10 mouse cellular contexts compared by ENCODE assay signal in genomic region chr7:28386007-28386406, GRCm38 (mm10). TPM values are rescaled to one million over a fixed set of nuclear protein-coding genes. Genes with fewer than 3 reads are reported as not detected.
DNase-seq lines count a peak whose midpoint lies in the region; ATAC-seq and TF ChIP-seq lines count a peak whose summit lies in the region.
"Had no signal": no experiment of that assay in that cellular context is flagged by ENCODE, and none has a peak within 500 bp of the region (broad histone marks: within the 10 kb centered on the region; RNA-seq: fewer than 3 reads in every experiment).

No protein-coding gene starts in this region.

- H3K27ac ChIP-seq in CH12.LX (ENCODE audit: insufficient read depth, low read depth) = peak overlapping the region; percentile 49
- no peak overlapping the region for H3K27ac ChIP-seq in heart, embryonic 13.5 days (replicated peaks)
- H3K27ac ChIP-seq in lung, postnatal 0 days (ENCODE audit: low read length) = peak overlapping the region; percentile 71
- H3K27ac ChIP-seq: midbrain, embryonic 12.5 days had no signal

- H3K4me3 ChIP-seq in CH12.LX (replicated peaks in 1 of 3; ENCODE audit: low read depth in 2 of 3, low read length in 2 of 3, poor library complexity in 1 of 3) = no peak overlapping the region
- no peak overlapping the region for H3K4me3 ChIP-seq in heart, embryonic 13.5 days
- H3K4me3 ChIP-seq in lung, postnatal 0 days (ENCODE audit: low read depth, low read length) = no peak overlapping the region
- H3K4me3 ChIP-seq: erythroblast, embryonic 14.5 days; midbrain, embryonic 12.5 days had no signal

- ATAC-seq in heart, embryonic 13.5 days (ENCODE audit: extremely low read depth, insufficient number of reproducible peaks, low FRiP score, low TSS enrichment) = no peak
- ATAC-seq in lung, postnatal 0 days = peak; percentile 26

- H3K4me1 ChIP-seq in CH12.LX (ENCODE audit: control insufficient read depth in 1 of 2, insufficient read depth in 2 of 2) = peaks cover 35 to 55% of the 10 kb centered on the region in 2 experiments
- H3K4me1 ChIP-seq in heart, embryonic 13.5 days = peaks cover 33% of the 10 kb centered on the region
- H3K4me1 ChIP-seq in lung, postnatal 0 days (ENCODE audit: insufficient read depth, low read depth, low read length) = peaks cover 12% of the 10 kb centered on the region

- H3K9ac ChIP-seq in CH12.LX (ENCODE audit: insufficient read depth, low read depth) = no peak overlapping the region; the same call in 1 of the 2 replicates
- H3K9ac ChIP-seq in heart, embryonic 13.5 days = peak overlapping the region; percentile 24; the same call in 1 of the 2 replicates
- H3K9ac ChIP-seq in lung, postnatal 0 days (replicated peaks; ENCODE audit: low read depth) = no peak overlapping the region
- H3K9ac ChIP-seq: midbrain, embryonic 12.5 days had no signal

- peak; percentile 99 for DNase-seq in heart, adult 11 months
- no peak for DNase-seq in heart, postnatal 4 days
- no peak for DNase-seq in CH12.LX (ENCODE audit: extremely low read depth)
- peak; percentile 84 for DNase-seq in lung, postnatal 0 days (ENCODE audit: low spot score)
- DNase-seq in cerebellum, adult 18-20 months = no peak
- no peak for DNase-seq in adipocyte (ENCODE audit: low spot score)
- no peak for DNase-seq in adrenal gland, adult 18-20 months (ENCODE audit: low spot score in 2 of 2)

- no peak for TF ChIP-seq CTCF in CH12.LX (conservative IDR thresholded peaks at IDR 0.05 in 1 of 2, IDR thresholded peaks at IDR 0.05 in 1 of 2; ENCODE audit: low read depth in 2 of 2, low read length in 2 of 2)
- TF ChIP-seq CTCF in lung, postnatal 0 days (IDR thresholded peaks at IDR 0.05) = no peak

- H3K79me2 ChIP-seq in CH12.LX (replicated peaks; ENCODE audit: control insufficient read depth, extremely low read depth, insufficient read depth, poor library complexity, severe bottlenecking) = peaks cover under 1% of the 10 kb centered on the region; the same call in 1 of the 2 replicates

- no peaks in the 10 kb centered on the region for H3K27me3 ChIP-seq in CH12.LX (replicated peaks)
- H3K27me3 ChIP-seq in heart, embryonic 13.5 days (replicated peaks) = no peaks in the 10 kb centered on the region
- H3K27me3 ChIP-seq in lung, postnatal 0 days (replicated peaks; ENCODE audit: insufficient read depth, low read length) = no peaks in the 10 kb centered on the region

- in situ Hi-C loops in CH12.LX (cut with MboI; ENCODE audit: low pct_ligation_motif_present, low pct_unique_long_range_greater_than_20kb, low sequenced_read_pairs) = no loop called here

- H3K36me3 ChIP-seq in CH12.LX (replicated peaks in 1 of 2; ENCODE audit: control insufficient read depth in 1 of 2, insufficient read depth in 1 of 2, low read length in 1 of 2) = peaks cover 29 to 49% of the 10 kb centered on the region in 2 experiments
- H3K36me3 ChIP-seq in heart, embryonic 13.5 days = peaks cover 54% of the 10 kb centered on the region
- peaks cover 13% of the 10 kb centered on the region for H3K36me3 ChIP-seq in lung, postnatal 0 days (ENCODE audit: insufficient read depth, low read length)

- TF ChIP-seq EP300 in CH12.LX (IDR thresholded peaks at IDR 0.05; ENCODE audit: low read length) = no peak
- TF ChIP-seq EP300 in lung, postnatal 0 days (IDR thresholded peaks at IDR 0.05) = peak; percentile 82

- no peak overlapping the region for H3K4me2 ChIP-seq in CH12.LX (ENCODE audit: insufficient read depth, low read depth, poor library complexity, severe bottlenecking)
- no peak overlapping the region for H3K4me2 ChIP-seq in heart, embryonic 13.5 days
- H3K4me2 ChIP-seq in lung, postnatal 0 days (replicated peaks; ENCODE audit: low read depth, low read length) = no peak overlapping the region
- H3K4me2 ChIP-seq: midbrain, embryonic 12.5 days had no signal

- TF ChIP-seq POLR2A in CH12.LX (IDR thresholded peaks at IDR 0.05; ENCODE audit: low read depth, low read length) = no peak

- TF ChIP-seq RAD21 in CH12.LX (IDR thresholded peaks at IDR 0.05; ENCODE audit: low read depth, low read length) = no peak

- dilution Hi-C loops in CH12.LX (cut with MboI; ENCODE audit: extremely low pct_ligation_motif_present, extremely low pct_unique_long_range_greater_than_20kb, low sequenced_read_pairs) = no loop called here

- no peaks in the 10 kb centered on the region for H3K9me3 ChIP-seq in CH12.LX (replicated peaks; ENCODE audit: low read length)
- no peaks in the 10 kb centered on the region for H3K9me3 ChIP-seq in heart, embryonic 13.5 days
- no peaks in the 10 kb centered on the region for H3K9me3 ChIP-seq in lung, postnatal 0 days (ENCODE audit: low read length)
- H3K9me3 ChIP-seq: midbrain, embryonic 12.5 days had no signal

- 72% methylated on average over 7 of the region's 7 CpGs for WGBS in heart, embryonic 13.5 days
- WGBS in lung, postnatal 0 days = 65% methylated on average over 7 of the region's 7 CpGs

TF ChIP-seq in CH12.LX, 34 proteins besides CTCF, POLR2A, EP300 and RAD21 (continues in another document):
- TF ChIP-seq JUN (IDR thresholded peaks at IDR 0.05; ENCODE audit: insufficient read depth, low read depth, low read length) (no peak), NELFE (IDR thresholded peaks at IDR 0.05; ENCODE audit: low read depth, low read length) (no peak), CHD2 (IDR thresholded peaks at IDR 0.05; ENCODE audit: low read length) (peak; percentile 5; the same call in 1 of the 2 replicates), RCOR1 (conservative IDR thresholded peaks at IDR 0.05; ENCODE audit: low read depth, low read length) (no peak), MAZ (IDR thresholded peaks at IDR 0.05; ENCODE audit: low read depth, low read length) (0 out of 2 replicates have a peak, but pooled peaks have one; percentile 3), MEF2A (IDR thresholded peaks at IDR 0.05; ENCODE audit: borderline replicate concordance, low read depth, low read length) (peak; percentile 73), USF1 (IDR thresholded peaks at IDR 0.05; ENCODE audit: low read depth, low read length) (no peak), TCF12 (IDR thresholded peaks at IDR 0.05; ENCODE audit: low read depth, low read length) (no peak), IRF4 (IDR thresholded peaks at IDR 0.05; ENCODE audit: low read depth, low read length) (0 out of 2 replicates have a peak, but pooled peaks have one; percentile 29), MYC (IDR thresholded peaks at IDR 0.05; ENCODE audit: low read depth, low read length) (no peak), PAX5 (IDR thresholded peaks at IDR 0.05; ENCODE audit: low read length) (no peak), ETS1 (conservative IDR thresholded peaks at IDR 0.05; ENCODE audit: low read depth, low read length) (peak; percentile 54), ZNF384 (IDR thresholded peaks at IDR 0.05; ENCODE audit: low read depth, low read length) (no peak), MXI1 (IDR thresholded peaks at IDR 0.05; ENCODE audit: low read depth, low read length) (no peak), BHLHE40 (IDR thresholded peaks at IDR 0.05; ENCODE audit: low read depth, low read length) (0 out of 2 replicates have a peak, but pooled peaks have one; percentile 6), HCFC1 (IDR thresholded peaks at IDR 0.05; ENCODE audit: low read depth, low read length) (no peak), E2F4 (IDR thresholded peaks at IDR 0.05; ENCODE audit: insufficient replicate concordance, low read depth, low read length) (no peak), ZKSCAN1 (IDR thresholded peaks at IDR 0.05; ENCODE audit: borderline replicate concordance, low read depth, low read length) (no peak)

RNA-seq across cellular contexts. Expression of gene Zfp36, which starts 6.0 kb away (rescaled TPM):
- total RNA-seq in heart, postnatal 4 days (2021) = 10 to 100 TPM; 12.7 to 12.9 TPM
- total RNA-seq in CH12.LX (2012; rRNA removed) (2.8 and 3.5 TPM in 2 replicates), CH12.LX (2014; rRNA removed) (1.1 and 1.9 TPM in 2 replicates)
- polyA plus RNA-seq in CH12.LX (2012; ENCODE audit: insufficient read length, low read depth) = 8.9 and 9.9 TPM in 2 replicates
- 11.9 and 13.6 TPM in 2 replicates for polyA plus RNA-seq in heart, embryonic 13.5 days (2015; fragmentation: Nextera tagmentation; extraction: Ambion mirVana)
- polyA plus RNA-seq in lung, postnatal 0 days (2015; fragmentation: Nextera tagmentation; extraction: Ambion mirVana) = 48.3 and 55.7 TPM in 2 replicates
- 10 to 100 TPM; 15.5 to 16.5 TPM for total RNA-seq in adrenal gland, adult 18-20 months (2021)

RNA-seq across cellular contexts. Expression of gene Med29, which starts 6.5 kb away (rescaled TPM):
- 10 to 100 TPM; 22.9 to 24.5 TPM for total RNA-seq in heart, postnatal 4 days (2021)
- total RNA-seq in CH12.LX (2012; rRNA removed) (23.5 and 27.8 TPM in 2 replicates), CH12.LX (2014; rRNA removed) (19.4 and 19.8 TPM in 2 replicates)
- 25.4 and 26.9 TPM in 2 replicates for polyA plus RNA-seq in CH12.LX (2012; ENCODE audit: insufficient read length, low read depth)
- polyA plus RNA-seq in heart, embryonic 13.5 days (2015; fragmentation: Nextera tagmentation; extraction: Ambion mirVana) = 49.9 and 54.2 TPM in 2 replicates
- polyA plus RNA-seq in lung, postnatal 0 days (2015; fragmentation: Nextera tagmentation; extraction: Ambion mirVana) = 29.9 and 30.2 TPM in 2 replicates
- 10 to 100 TPM; 36.9 to 37.0 TPM for total RNA-seq in adrenal gland, adult 18-20 months (2021)

RNA-seq across cellular contexts. Expression of gene Paf1, which starts 6.7 kb away (rescaled TPM):
- total RNA-seq in heart, postnatal 4 days (2021) = 10 to 100 TPM; 50.1 to 53.5 TPM
- 45.9 and 71.0 TPM in 2 replicates for total RNA-seq in CH12.LX (2012; rRNA removed)
- 42.2 and 57.8 TPM in 2 replicates for total RNA-seq in CH12.LX (2014; rRNA removed)
- polyA plus RNA-seq in CH12.LX (2012; ENCODE audit: insufficient read length, low read depth) = 105 and 151 TPM in 2 replicates
- 73.4 and 75.1 TPM in 2 replicates for polyA plus RNA-seq in heart, embryonic 13.5 days (2015; fragmentation: Nextera tagmentation; extraction: Ambion mirVana)
- 49.1 and 55.0 TPM in 2 replicates for polyA plus RNA-seq in lung, postnatal 0 days (2015; fragmentation: Nextera tagmentation; extraction: Ambion mirVana)
- 10 to 100 TPM; 76.7 to 86.6 TPM for total RNA-seq in adrenal gland, adult 18-20 months (2021)

RNA-seq across cellular contexts. Expression of gene Plekhg2, which starts 13.6 kb away (rescaled TPM):
- total RNA-seq in heart, postnatal 4 days (2021) = 10 to 100 TPM; 42.1 to 42.9 TPM
- total RNA-seq in CH12.LX (2012; rRNA removed) (3.3 and 4.7 TPM in 2 replicates), CH12.LX (2014; rRNA removed) (0.39 and 0.43 TPM in 2 replicates)
- polyA plus RNA-seq in CH12.LX (2012; ENCODE audit: insufficient read length, low read depth) = 5.2 and 5.5 TPM in 2 replicates
- 43.5 and 49.3 TPM in 2 replicates for polyA plus RNA-seq in heart, embryonic 13.5 days (2015; fragmentation: Nextera tagmentation; extraction: Ambion mirVana)
- 22.4 and 26.7 TPM in 2 replicates for polyA plus RNA-seq in lung, postnatal 0 days (2015; fragmentation: Nextera tagmentation; extraction: Ambion mirVana)
- total RNA-seq in adrenal gland, adult 18-20 months (2021) = 10 to 100 TPM; 14.4 to 22.2 TPM

RNA-seq across cellular contexts. Expression of gene Rps16, which starts 35.6 kb away (rescaled TPM):
- 1,000 to 10,000 TPM in 1 of 2 experiments, 100 to 1,000 TPM in 1; 972 to 1,025 TPM for total RNA-seq in heart, postnatal 4 days (2021)
- total RNA-seq in CH12.LX (2012; rRNA removed) (1,915 and 2,040 TPM in 2 replicates), CH12.LX (2014; rRNA removed) (42.7 and 66.7 TPM in 2 replicates)
- 1,205 and 1,254 TPM in 2 replicates for polyA plus RNA-seq in CH12.LX (2012; ENCODE audit: insufficient read length, low read depth)
- 599 and 651 TPM in 2 replicates for polyA plus RNA-seq in heart, embryonic 13.5 days (2015; fragmentation: Nextera tagmentation; extraction: Ambion mirVana)
- 623 and 695 TPM in 2 replicates for polyA plus RNA-seq in lung, postnatal 0 days (2015; fragmentation: Nextera tagmentation; extraction: Ambion mirVana)
- 100 to 1,000 TPM; 983 to 986 TPM for total RNA-seq in adrenal gland, adult 18-20 months (2021)

Comparison
In these comparisons a context has a peak if more than half of its experiments do, and no peak if none do; other contexts are left out.
1. DNase-seq: peak in heart, adult 11 months (single experiment) and lung, postnatal 0 days (single experiment); none in heart, postnatal 4 days (single experiment), CH12.LX (single experiment), cerebellum, adult 18-20 months (0 of 2), adipocyte (single experiment) and adrenal gland, adult 18-20 months (0 of 2).